ENCODE assay signal across 28 mouse cellular contexts in genomic region chr11:51746096-51746495, GRCm38 (mm10). TPM values are rescaled to one million over a fixed set of nuclear protein-coding genes. Genes with fewer than 3 reads are reported as not detected.
A peak's percentile ranks its signal among the peaks of the same experiment; 100 is the strongest.
DNase-seq lines count a peak whose midpoint lies in the region; ATAC-seq and TF ChIP-seq lines count a peak whose summit lies in the region.
"Had no signal": no experiment of that assay in that cellular context is flagged by ENCODE, and none has a peak within 500 bp of the region (broad histone marks: within the 10 kb centered on the region; RNA-seq: fewer than 3 reads in every experiment).

No protein-coding gene starts in this region.

- H3K4me3 ChIP-seq in liver, adult 2 months (ENCODE audit: insufficient read depth, low read depth, low read length), result no peak overlapping the region
- H3K4me3 ChIP-seq in liver, embryonic 11.5 days (ENCODE audit: low read depth, low read length), result no peak overlapping the region
- H3K4me3 ChIP-seq in lung, embryonic 14.5 days (ENCODE audit: low read depth, low read length), result no peak overlapping the region
- H3K4me3 ChIP-seq: embryonic facial prominence, embryonic 12.5 days; embryonic facial prominence, embryonic 15.5 days; gastrocnemius, adult 2 months; heart, embryonic 10.5 days; heart, embryonic 13.5 days had no signal

- peaks cover 50% of the 10 kb centered on the region for H3K36me3 ChIP-seq in liver, adult 2 months (ENCODE audit: control insufficient read depth, insufficient read depth, low read length)
- peaks cover 10% of the 10 kb centered on the region; the same call in 1 of the 2 replicates for H3K36me3 ChIP-seq in liver, embryonic 11.5 days (ENCODE audit: control insufficient read depth, insufficient read depth, low read length)
- peaks cover 34% of the 10 kb centered on the region for H3K36me3 ChIP-seq in lung, embryonic 14.5 days (ENCODE audit: insufficient read depth)

- peak; percentile 87 for DNase-seq in liver, adult 2 months (ENCODE audit: extremely low read depth, low read depth, low spot score)
- no peak for DNase-seq in liver, embryonic 11.5 days (ENCODE audit: low spot score)
- peak; percentile 8 for DNase-seq in lung, embryonic 14.5 days
- no peak for DNase-seq in lung, postnatal 4 days
- DNase-seq in yolk sac, embryonic 10.5 days (ENCODE audit: low spot score), result peak; percentile 70
- DNase-seq in gastrocnemius, postnatal 25 days, result no peak
- DNase-seq: adrenal gland, adult 2 months; adrenal gland, postnatal 14 days; B cell, adult 2 months; cerebellum, adult 11 months; cerebellum, adult 2 months; cerebellum, adult 9-11 months; cerebellum, postnatal 25 days; forebrain, postnatal 0 days; gastrocnemius, adult 2 months; gastrocnemius, postnatal 14 days; heart, adult 18-20 months; heart, postnatal 14 days; heart, postnatal 4 days had no signal

- no peaks in the 10 kb centered on the region for H3K9me3 ChIP-seq in liver, embryonic 11.5 days (ENCODE audit: control insufficient read depth, low read length)
- no peaks in the 10 kb centered on the region for H3K9me3 ChIP-seq in lung, embryonic 14.5 days (ENCODE audit: low read depth, low read length)
- H3K9me3 ChIP-seq: embryonic facial prominence, embryonic 12.5 days; embryonic facial prominence, embryonic 15.5 days; heart, embryonic 10.5 days had no signal

- no peak overlapping the region for H3K4me2 ChIP-seq in liver, embryonic 11.5 days
- H3K4me2 ChIP-seq in lung, embryonic 14.5 days, result no peak overlapping the region
- H3K4me2 ChIP-seq: embryonic facial prominence, embryonic 12.5 days; embryonic facial prominence, embryonic 15.5 days; heart, embryonic 13.5 days; hindbrain, embryonic 14.5 days had no signal

- H3K27ac ChIP-seq in liver, adult 2 months (replicated peaks; ENCODE audit: insufficient read depth, low read depth, low read length), result no peak overlapping the region; the same call in 1 of the 2 replicates
- H3K27ac ChIP-seq in liver, embryonic 11.5 days (ENCODE audit: low read depth, low read length), result no peak overlapping the region
- no peak overlapping the region for H3K27ac ChIP-seq in lung, embryonic 14.5 days (ENCODE audit: low read depth)
- H3K27ac ChIP-seq: embryonic facial prominence, embryonic 12.5 days; embryonic facial prominence, embryonic 15.5 days; gastrocnemius, adult 2 months; heart, embryonic 10.5 days; heart, embryonic 13.5 days; hindbrain, embryonic 14.5 days; hindbrain, postnatal 0 days had no signal

- no peak for ATAC-seq in liver, embryonic 11.5 days (replicated peaks; ENCODE audit: low FRiP score)
- no peak for ATAC-seq in lung, embryonic 14.5 days (ENCODE audit: insufficient read depth)
- ATAC-seq: forebrain, embryonic 14.5 days; forebrain, postnatal 0 days; hindbrain, postnatal 0 days; Patski had no signal

- TF ChIP-seq POLR2A in liver, adult 2 months (IDR thresholded peaks at IDR 0.05; ENCODE audit: extremely low read depth, insufficient read depth, low read length), result no peak

- H3K4me1 ChIP-seq in liver, adult 2 months (ENCODE audit: control insufficient read depth, insufficient read depth, low read length), result peaks cover 18% of the 10 kb centered on the region; the same call in 1 of the 2 replicates
- H3K4me1 ChIP-seq in liver, embryonic 11.5 days (replicated peaks; ENCODE audit: control insufficient read depth, insufficient read depth, low read length), result peaks cover under 1% of the 10 kb centered on the region
- no peaks in the 10 kb centered on the region; the same call in 1 of the 2 replicates for H3K4me1 ChIP-seq in lung, embryonic 14.5 days (ENCODE audit: insufficient read depth)
- H3K4me1 ChIP-seq: embryonic facial prominence, embryonic 12.5 days; embryonic facial prominence, embryonic 15.5 days; heart, embryonic 10.5 days; heart, embryonic 13.5 days had no signal

- H3K9ac ChIP-seq in liver, adult 2 months (ENCODE audit: low read depth, low read length), result no peak overlapping the region
- H3K9ac ChIP-seq in liver, embryonic 11.5 days (ENCODE audit: low read depth, low read length), result no peak overlapping the region
- H3K9ac ChIP-seq in lung, embryonic 14.5 days, result no peak overlapping the region
- H3K9ac ChIP-seq: embryonic facial prominence, embryonic 12.5 days; embryonic facial prominence, embryonic 15.5 days; forebrain, postnatal 0 days; heart, embryonic 13.5 days; hindbrain, embryonic 14.5 days had no signal

- TF ChIP-seq CTCF in liver, adult 2 months (IDR thresholded peaks at IDR 0.05; ENCODE audit: low read depth, low read length), result no peak
- no peak for TF ChIP-seq CTCF in lung, embryonic 14.5 days (IDR thresholded peaks at IDR 0.05; ENCODE audit: low read depth)

- WGBS in liver, adult 2 months, result 26% methylated on average over 1 of the region's 1 CpGs
- WGBS in liver, embryonic 11.5 days, result 83% methylated on average over 1 of the region's 1 CpGs
- WGBS in lung, embryonic 14.5 days, result 40% methylated on average over 1 of the region's 1 CpGs

- peaks cover 41% of the 10 kb centered on the region for H3K79me2 ChIP-seq in liver, adult 2 months (ENCODE audit: control insufficient read depth, insufficient read depth, low read length)

- H3K27me3 ChIP-seq in liver, adult 2 months (ENCODE audit: control insufficient read depth, insufficient read depth, low read length), result no peaks in the 10 kb centered on the region
- no peaks in the 10 kb centered on the region for H3K27me3 ChIP-seq in liver, embryonic 11.5 days (replicated peaks; ENCODE audit: control insufficient read depth, insufficient read depth, low read length)
- no peaks in the 10 kb centered on the region for H3K27me3 ChIP-seq in lung, embryonic 14.5 days (ENCODE audit: insufficient read depth, low read length)
- H3K27me3 ChIP-seq: CH12.LX; embryonic facial prominence, embryonic 12.5 days; embryonic facial prominence, embryonic 15.5 days; heart, embryonic 13.5 days; Patski had no signal

RNA-seq across cellular contexts. Expression of gene Sec24a, which starts 17.3 kb away (rescaled TPM):
- 45.1 and 51.1 TPM in 2 replicates for total RNA-seq in liver, adult 2 months (2014; rRNA removed)
- polyA plus RNA-seq in liver, adult 2 months (2012; rRNA removed), result 30.6 and 35.3 TPM in 2 replicates
- polyA plus RNA-seq in liver, embryonic 11.5 days (2014; fragmentation: Nextera tagmentation; extraction: Ambion mirVana), result 16.8 and 18.1 TPM in 2 replicates
- 16.3 and 16.8 TPM in 2 replicates for polyA plus RNA-seq in lung, embryonic 14.5 days (2014; fragmentation: Nextera tagmentation; extraction: Ambion mirVana)
- 10 to 100 TPM; 33.2 to 33.3 TPM for total RNA-seq in gastrocnemius, postnatal 25 days (2021)

RNA-seq across cellular contexts. Expression of gene Sar1b, which starts 17.4 kb away (rescaled TPM):
- 257 and 370 TPM in 2 replicates for total RNA-seq in liver, adult 2 months (2014; rRNA removed)
- 61.0 and 75.6 TPM in 2 replicates for polyA plus RNA-seq in liver, adult 2 months (2012; rRNA removed)
- polyA plus RNA-seq in liver, embryonic 11.5 days (2014; fragmentation: Nextera tagmentation; extraction: Ambion mirVana), result 110 and 122 TPM in 2 replicates
- 105 and 109 TPM in 2 replicates for polyA plus RNA-seq in lung, embryonic 14.5 days (2014; fragmentation: Nextera tagmentation; extraction: Ambion mirVana)
- total RNA-seq in gastrocnemius, postnatal 25 days (2021), result 100 to 1,000 TPM; 372 to 421 TPM

RNA-seq across cellular contexts. Expression of gene 0610009B22Rik, which starts 57.4 kb away (rescaled TPM):
- 30.5 and 32.2 TPM in 2 replicates for total RNA-seq in liver, adult 2 months (2014; rRNA removed)
- polyA plus RNA-seq in liver, adult 2 months (2012; rRNA removed), result 17.7 and 21.6 TPM in 2 replicates
- polyA plus RNA-seq in liver, embryonic 11.5 days (2014; fragmentation: Nextera tagmentation; extraction: Ambion mirVana), result 60.4 and 66.0 TPM in 2 replicates
- polyA plus RNA-seq in lung, embryonic 14.5 days (2014; fragmentation: Nextera tagmentation; extraction: Ambion mirVana), result 81.0 and 86.4 TPM in 2 replicates
- 10 to 100 TPM; 30.6 to 31.5 TPM for total RNA-seq in gastrocnemius, postnatal 25 days (2021)

Comparison
In these comparisons a context has a peak if more than half of its experiments do, and no peak if none do; other contexts are left out.
1. DNase-seq: peak in liver, adult 2 months (single experiment), lung, embryonic 14.5 days (single experiment) and yolk sac, embryonic 10.5 days (single experiment); none in liver, embryonic 11.5 days (single experiment), lung, postnatal 4 days (0 of 2) and gastrocnemius, postnatal 25 days (single experiment).